Mouse (Mus musculus) brain, adult 2 months (tissue): Measurements from ENCODE around the gene Mmel1.

Experiments
- DNase-seq: peaks from one replicate; pipeline ENCODE4 v3.0.0; 2011; ENCODE audit warnings: low read depth, low spot score

The Mmel1 gene

GRCm38 (mm10) chr4:154936542-154937255 is 67.3 kb downstream of the Mmel1 start:
- no peak for DNase-seq

DNA sequence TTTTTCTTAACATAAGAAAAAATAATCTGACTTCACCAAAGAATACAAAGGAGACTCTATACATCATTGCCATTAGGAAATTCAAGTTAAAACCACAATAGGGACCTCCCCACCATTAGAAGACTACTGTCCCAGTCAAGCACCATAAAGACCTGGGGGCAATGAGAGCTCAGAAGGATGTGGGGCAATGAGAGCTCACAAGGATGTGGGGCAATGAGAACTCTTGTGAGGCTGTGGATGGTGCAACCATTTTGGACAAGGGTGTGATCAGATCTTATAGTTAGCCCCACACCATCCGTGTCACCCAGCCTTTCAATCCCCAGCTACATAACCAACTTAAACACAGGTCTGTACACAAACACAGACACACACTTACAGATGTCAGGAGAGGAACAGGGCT is 68.4 kb downstream of the Mmel1 start:
- DNase-seq, result no peak

- DNase-seq, result no peak
These were observed 70.8 kb downstream of the Mmel1 start for GRCm38 (mm10) chr4:154940156-154940555.

DNA sequence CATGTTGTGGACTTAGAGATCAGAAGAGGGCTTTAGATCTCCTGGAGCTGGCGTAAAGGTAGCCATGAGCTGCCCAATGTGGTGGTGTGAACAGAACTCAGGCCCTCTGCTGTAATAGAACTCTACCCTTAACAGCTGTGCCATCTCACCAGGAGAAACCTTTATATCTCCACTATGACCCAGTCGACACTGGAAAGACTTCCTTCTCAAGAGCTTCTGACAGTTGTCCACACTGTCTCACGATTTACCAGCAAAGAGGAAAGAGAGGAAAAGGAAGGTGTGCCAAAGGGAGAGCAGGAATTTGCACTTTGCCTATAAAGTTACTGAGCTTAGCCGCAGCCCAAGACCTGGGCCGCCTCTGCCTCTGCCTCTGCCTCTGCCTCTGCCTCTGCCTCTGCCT is 72.4 kb downstream of the Mmel1 start:
- DNase-seq, result no peak

- DNase-seq, result no peak
These were observed 73.4 kb downstream of the Mmel1 start for GRCm38 (mm10) chr4:154942632-154943322.

DNA sequence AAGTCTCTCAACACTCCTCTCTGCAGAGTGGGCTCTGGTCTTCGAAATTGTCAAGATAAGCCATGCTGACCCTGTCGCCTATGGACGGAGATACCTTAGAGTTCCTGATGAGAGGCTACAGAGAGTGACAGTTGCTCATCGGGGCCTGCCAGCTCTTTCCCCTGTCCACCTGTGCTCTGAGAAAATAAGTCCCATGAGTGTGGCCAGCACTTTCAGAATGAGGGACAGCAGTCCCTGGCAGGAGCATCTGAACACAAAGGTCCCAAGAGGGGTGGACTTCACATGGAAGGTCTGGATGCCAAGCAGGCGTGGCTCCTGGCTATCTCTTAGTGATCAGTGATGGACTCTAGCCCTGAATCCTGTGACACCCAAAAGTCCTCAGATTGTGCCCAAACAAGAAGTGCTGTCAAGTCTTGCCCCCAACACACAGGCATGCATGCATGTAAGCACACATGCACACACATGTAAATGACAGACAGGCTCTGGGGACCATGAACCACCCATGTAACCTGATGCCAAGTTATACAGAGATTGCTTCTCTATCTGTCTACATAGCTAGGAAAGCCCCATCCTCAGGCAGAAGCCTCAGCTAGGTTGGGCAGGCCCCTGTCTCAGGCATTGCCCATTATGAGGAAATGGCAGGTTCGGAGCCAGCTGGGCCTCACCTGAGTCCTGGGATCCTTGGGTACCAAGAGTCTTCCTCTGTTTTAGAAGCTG is 74.1 kb downstream of the Mmel1 start:
- DNase-seq, result no peak

- DNase-seq, result peak; percentile 98
These were observed 74.8 kb downstream of the Mmel1 start for GRCm38 (mm10) chr4:154944121-154944590.
